Mouse (Mus musculus) myocyte (in vitro differentiated cells): ENCODE measurements around the gene Tm4sf5. TPM values are rescaled to one million over a fixed set of nuclear protein-coding genes. Genes with fewer than 3 reads are reported as not detected.

ENCODE experiments used
- H3K27me3 ChIP-seq: one replicate; pipeline ENCODE4 v1.6.1; 2011; ENCODE audit not compliant: control insufficient read depth, insufficient read depth, insufficient read length
- H3K36me3 ChIP-seq: one replicate; pipeline ENCODE4 v1.6.1; 2011; ENCODE audit not compliant: control insufficient read depth, insufficient read depth
- H3K4me2 ChIP-seq: one replicate; pipeline ENCODE4 v1.6.1; 2011; ENCODE audit warnings: low read depth, control low read depth
- H3K4me3 ChIP-seq: one replicate; pipeline ENCODE4 v1.5.1; 2011; ENCODE audit warnings: mild to moderate bottlenecking, control low read depth, moderate library complexity
- H3K79me2 ChIP-seq: one replicate; pipeline ENCODE4 v1.6.1; 2011; ENCODE audit not compliant: control insufficient read depth, insufficient read depth
- H3ac ChIP-seq: one replicate; pipeline ENCODE4 v1.6.1; 2011; ENCODE audit not compliant: control insufficient read depth, insufficient read length
- CEBPB ChIP-seq: IDR thresholded peaks from 2 replicates; pipeline ENCODE4 v1.6.1; 2011; ENCODE audit warnings: mild to moderate bottlenecking, moderate library complexity; ENCODE audit not compliant: poor library complexity, insufficient read depth, severe bottlenecking
- E2F4 ChIP-seq: IDR thresholded peaks from one replicate; pipeline ENCODE4 v1.6.1; 2011; ENCODE audit warnings: mild to moderate bottlenecking, control low read depth, moderate library complexity; ENCODE audit not compliant: insufficient read depth
- MAX ChIP-seq: IDR thresholded peaks from one replicate; pipeline ENCODE4 v1.6.1; 2011; ENCODE audit warnings: low read depth, mild to moderate bottlenecking, control low read depth
- MYOD1 ChIP-seq, 3 experiments: IDR thresholded peaks; one replicate each; pipeline ENCODE4 v1.6.1; 2011; ENCODE audit warnings: control low read depth in 2 of 3, low read depth in 2 of 3, mild to moderate bottlenecking in 2 of 3, moderate library complexity in 1 of 3; ENCODE audit not compliant: insufficient read length in 2 of 3, control insufficient read depth in 1 of 3
- MYOG ChIP-seq, 3 experiments: IDR thresholded peaks; one replicate each; pipeline ENCODE4 v1.6.1; 2011; ENCODE audit warnings: control low read depth in 2 of 3, low read depth in 2 of 3, mild to moderate bottlenecking in 2 of 3; ENCODE audit not compliant: insufficient read length in 2 of 3, control insufficient read depth in 1 of 3, insufficient read depth in 1 of 3
- POLR2A ChIP-seq: IDR thresholded peaks from one replicate; pipeline ENCODE4 v1.6.1; 2011; ENCODE audit warnings: low read depth, mild to moderate bottlenecking, control low read depth, moderate library complexity; ENCODE audit not compliant: insufficient read length
- POLR2AphosphoS2 ChIP-seq: IDR thresholded peaks from one replicate; pipeline ENCODE4 v1.6.1; 2011; ENCODE audit warnings: low read depth, control low read depth; ENCODE audit not compliant: insufficient read length
- REST ChIP-seq: IDR thresholded peaks from one replicate; pipeline ENCODE4 v1.6.1; 2011; ENCODE audit warnings: mild to moderate bottlenecking, control low read depth, moderate library complexity; ENCODE audit not compliant: insufficient read depth, insufficient read length
- SRF ChIP-seq: IDR thresholded peaks from one replicate; pipeline ENCODE4 v1.6.1; 2011; ENCODE audit warnings: low read depth; ENCODE audit not compliant: control insufficient read depth, insufficient read length
- TCF12 ChIP-seq: IDR thresholded peaks from one replicate; pipeline ENCODE4 v1.6.1; 2011; ENCODE audit warnings: mild to moderate bottlenecking, control low read depth; ENCODE audit not compliant: poor library complexity, insufficient read depth, severe bottlenecking
- TCF3 ChIP-seq: IDR thresholded peaks from one replicate; pipeline ENCODE4 v1.6.1; 2011; ENCODE audit warnings: low read depth, control low read depth; ENCODE audit not compliant: insufficient read length
- USF1 ChIP-seq: IDR thresholded peaks from one replicate; pipeline ENCODE4 v1.6.1; 2011; ENCODE audit warnings: low read depth, mild to moderate bottlenecking, control low read depth, moderate library complexity
- polyA plus RNA-seq: library from polyadenylated mRNA; unstranded; fragments of >200 nt; fragmentation: generic; extraction: Trizol; gene quantifications from one replicate; pipeline ENCODE4 v1.2.1, GENCODE M21; 2012; ENCODE audit warnings: missing spikeins

Tm4sf5 gene
- polyA plus RNA-seq, 1 experiment, result not detected

DNA sequence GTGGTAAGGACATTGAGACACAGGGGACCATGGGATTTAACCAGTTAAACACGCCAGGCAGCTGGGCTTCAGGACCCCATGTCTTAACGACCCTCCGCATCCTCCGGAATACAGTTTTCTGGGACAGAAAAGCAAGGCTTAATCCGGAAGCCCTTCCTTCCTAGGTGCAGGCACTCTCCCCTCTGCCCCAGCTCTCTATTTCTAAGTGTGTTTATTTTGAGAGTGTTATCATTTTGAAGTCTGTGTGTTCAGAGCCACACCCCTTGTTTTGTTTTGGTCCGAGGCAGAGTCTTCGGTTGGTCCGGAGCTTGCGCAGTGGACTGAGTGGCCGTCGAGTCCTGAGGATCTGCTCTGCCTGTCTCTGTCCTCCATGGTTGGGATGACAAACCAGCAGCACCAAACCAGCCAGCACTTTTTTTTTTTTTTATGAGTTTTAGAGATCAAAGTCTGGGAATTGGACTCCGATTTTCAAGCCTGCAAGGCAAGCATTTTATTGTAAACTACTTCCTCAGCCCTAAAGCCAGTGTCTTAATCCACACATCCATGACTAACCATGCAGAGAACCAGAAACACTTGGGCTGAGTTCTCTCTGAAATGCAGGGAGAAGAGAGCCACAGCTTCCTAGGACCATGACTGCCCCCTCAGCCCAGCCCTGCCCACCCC, 30.0 kb upstream of the Tm4sf5 start:
- H3K4me2 ChIP-seq, result no peak overlapping the region
- H3ac ChIP-seq, result no peak overlapping the region
- H3K36me3 ChIP-seq, result no peaks in the 10 kb centered on the region
- no peaks in the 10 kb centered on the region for H3K79me2 ChIP-seq
- no peak for TF ChIP-seq E2F4
- no peak for TF ChIP-seq USF1
- no peak for TF ChIP-seq MYOD1 (IDR thresholded peaks at IDR 0.05; ENCODE audit: control insufficient read depth in 1 of 3, insufficient read length in 2 of 3, low read depth in 2 of 3)
- no peak for TF ChIP-seq TCF12
- TF ChIP-seq MAX, result no peak
- TF ChIP-seq REST, result no peak
- no peak for TF ChIP-seq POLR2A
- no peak for TF ChIP-seq SRF
- no peak for TF ChIP-seq MYOG (IDR thresholded peaks at IDR 0.05; ENCODE audit: control insufficient read depth in 1 of 3, insufficient read depth in 1 of 3, insufficient read length in 2 of 3, low read depth in 2 of 3)
- TF ChIP-seq POLR2AphosphoS2, result no peak
- no peak for TF ChIP-seq CEBPB
- no peak for TF ChIP-seq TCF3
- H3K4me3 ChIP-seq, result no peak overlapping the region
- no peaks in the 10 kb centered on the region for H3K27me3 ChIP-seq

GRCm38 (mm10) chr11:70485498-70485897, 19.5 kb upstream of the Tm4sf5 start:
- Histone ChIP-seq H3K36me3 (no peaks in the 10 kb centered on the region), H3K27me3 (no peaks in the 10 kb centered on the region), H3ac (no peak overlapping the region), H3K4me2 (no peak overlapping the region), H3K4me3 (no peak overlapping the region), H3K79me2 (no peaks in the 10 kb centered on the region)
- TF ChIP-seq TCF3, result no peak

GRCm38 (mm10) chr11:70487816-70488215, 17.2 kb upstream of the Tm4sf5 start:
- no peak overlapping the region for H3ac ChIP-seq
- H3K4me3 ChIP-seq, result no peak overlapping the region
- H3K79me2 ChIP-seq, result no peaks in the 10 kb centered on the region
- H3K27me3 ChIP-seq, result no peaks in the 10 kb centered on the region
- TF ChIP-seq POLR2A, result no peak
- no peak for TF ChIP-seq POLR2AphosphoS2
- no peak for TF ChIP-seq MYOD1 (IDR thresholded peaks at IDR 0.05; ENCODE audit: control insufficient read depth in 1 of 3, insufficient read length in 2 of 3, low read depth in 2 of 3)
- no peak for TF ChIP-seq TCF3
- H3K4me2 ChIP-seq, result no peak overlapping the region
- H3K36me3 ChIP-seq, result no peaks in the 10 kb centered on the region

GRCm38 (mm10) chr11:70489138-70489537, 15.9 kb upstream of the Tm4sf5 start:
- Histone ChIP-seq H3K4me2 (no peak overlapping the region), H3ac (no peak overlapping the region), H3K27me3 (no peaks in the 10 kb centered on the region), H3K4me3 (no peak overlapping the region), H3K36me3 (no peaks in the 10 kb centered on the region), H3K79me2 (no peaks in the 10 kb centered on the region)
- no peak for TF ChIP-seq TCF12

- Histone ChIP-seq H3K4me3 (no peak overlapping the region), H3ac (no peak overlapping the region), H3K79me2 (no peaks in the 10 kb centered on the region), H3K27me3 (no peaks in the 10 kb centered on the region), H3K36me3 (no peaks in the 10 kb centered on the region), H3K4me2 (no peak overlapping the region)
- no peak for TF ChIP-seq TCF3
- TF ChIP-seq MYOG (IDR thresholded peaks at IDR 0.05; ENCODE audit: control insufficient read depth in 1 of 3, insufficient read depth in 1 of 3, insufficient read length in 2 of 3, low read depth in 2 of 3), result no peak
- TF ChIP-seq SRF, result no peak
These were observed 15.4 kb upstream of the Tm4sf5 start for GRCm38 (mm10) chr11:70489684-70490083.

DNA sequence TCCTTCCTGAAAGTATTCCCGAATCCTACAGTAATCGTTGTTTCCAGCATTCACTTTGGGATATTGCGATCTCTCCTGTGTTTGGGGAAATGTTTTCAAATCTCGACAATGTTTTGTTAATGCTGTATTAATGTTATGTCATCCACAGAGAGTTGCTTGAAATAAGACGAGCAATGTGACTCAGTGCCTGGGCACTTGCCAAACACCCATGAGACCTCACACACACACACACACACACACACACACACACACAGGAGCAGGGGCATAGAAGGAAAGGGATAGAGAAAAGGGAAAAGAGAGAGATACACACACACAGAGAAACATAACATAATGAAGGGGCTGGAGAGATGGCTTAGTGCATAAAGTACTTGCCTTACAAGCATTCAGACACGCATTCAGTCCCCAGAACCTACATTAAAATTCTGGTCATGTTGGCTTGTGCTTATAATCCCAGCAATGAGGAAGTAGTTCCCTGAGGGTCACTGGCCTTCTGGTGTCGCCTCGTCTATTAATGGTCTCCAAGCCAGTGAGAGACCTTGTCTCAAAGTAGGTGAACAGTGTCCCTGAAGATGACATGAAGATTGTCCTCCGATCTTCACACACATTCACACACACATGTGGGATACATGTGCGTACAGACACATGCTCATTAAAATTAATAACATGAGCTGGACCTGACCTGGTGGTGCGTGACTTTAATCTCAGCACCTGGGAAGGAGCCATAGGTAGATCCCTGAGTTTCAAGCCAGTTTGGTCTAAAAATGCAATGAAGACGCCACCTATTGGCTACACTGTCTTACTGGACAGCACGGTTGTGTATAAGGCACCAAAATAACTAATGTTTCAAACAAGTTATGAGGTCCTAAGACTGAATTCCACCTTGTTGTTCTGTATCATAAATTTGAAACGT, 5.2 kb upstream of the Tm4sf5 start:
- Histone ChIP-seq H3ac (no peak overlapping the region), H3K27me3 (peaks cover 18% of the 10 kb centered on the region), H3K36me3 (no peaks in the 10 kb centered on the region), H3K4me2 (no peak overlapping the region), H3K79me2 (no peaks in the 10 kb centered on the region), H3K4me3 (no peak overlapping the region)
- TF ChIP-seq POLR2AphosphoS2 (no peak), REST (no peak), CEBPB (no peak), E2F4 (no peak)
